Mouse (Mus musculus) thymus, postnatal 10 days (tissue): ENCODE results near the gene Gm38392.
A peak's percentile ranks its signal among the peaks of the same experiment; 100 is the strongest.

ENCODE experiments used
- DNase-seq, 2 experiments: peaks; one replicate each; pipeline ENCODE4 v3.0.0; 2021; ENCODE audit warnings: low spot score in 2 of 2

The Gm38392 gene

GRCm38 (mm10) chr3:88235616-88236015 lies 51.4 kb downstream of the Gm38392 start:
- no peak for DNase-seq

GRCm38 (mm10) chr3:88235216-88235615 lies 51.8 kb downstream of the Gm38392 start:
- DNase-seq, result peak; percentile 9 to 39

- DNase-seq, result no peak
Measured at GRCm38 (mm10) chr3:88234041-88234440, 53.0 kb downstream of the Gm38392 start.

- no peak for DNase-seq
Measured at GRCm38 (mm10) chr3:88232851-88233649, 54.0 kb downstream of the Gm38392 start.

- no peak for DNase-seq
Measured at GRCm38 (mm10) chr3:88232301-88232702, 54.7 kb downstream of the Gm38392 start.

- DNase-seq, result no peak
Measured at GRCm38 (mm10) chr3:88231061-88231641, 55.9 kb downstream of the Gm38392 start.

- DNase-seq, result no peak
Measured at GRCm38 (mm10) chr3:88230262-88231047, 56.6 kb downstream of the Gm38392 start.

GRCm38 (mm10) chr3:88229526-88229925 lies 57.5 kb downstream of the Gm38392 start:
- no peak for DNase-seq

- DNase-seq, result no peak
Measured at GRCm38 (mm10) chr3:88228906-88229305, 58.1 kb downstream of the Gm38392 start.

GRCm38 (mm10) chr3:88227976-88228375 lies 59.0 kb downstream of the Gm38392 start:
- no peak for DNase-seq

- DNase-seq, result no peak
Measured at GRCm38 (mm10) chr3:88227260-88227659, 59.8 kb downstream of the Gm38392 start.

GRCm38 (mm10) chr3:88226101-88226845 lies 60.7 kb downstream of the Gm38392 start:
- DNase-seq, result no peak

GRCm38 (mm10) chr3:88224929-88225328 lies 62.1 kb downstream of the Gm38392 start:
- DNase-seq, result no peak

GRCm38 (mm10) chr3:88222446-88222845 lies 64.6 kb downstream of the Gm38392 start:
- DNase-seq, result no peak

- no peak for DNase-seq
Measured at GRCm38 (mm10) chr3:88221519-88222390, 65.3 kb downstream of the Gm38392 start.

GRCm38 (mm10) chr3:88220842-88221241 lies 66.2 kb downstream of the Gm38392 start:
- DNase-seq, result peak in 1 of 2 experiments; percentile 69

GRCm38 (mm10) chr3:88219940-88220339 lies 67.1 kb downstream of the Gm38392 start:
- no peak for DNase-seq

- no peak for DNase-seq
Measured at GRCm38 (mm10) chr3:88217679-88218078, 69.3 kb downstream of the Gm38392 start.

GRCm38 (mm10) chr3:88216534-88217326 lies 70.3 kb downstream of the Gm38392 start:
- DNase-seq, result no peak

GRCm38 (mm10) chr3:88216116-88216515 lies 70.9 kb downstream of the Gm38392 start:
- no peak for DNase-seq
